ENCODE assay signal across 9 mouse cellular contexts in genomic region chr6:40346959-40347771, GRCm38 (mm10). TPM values are rescaled to one million over a fixed set of nuclear protein-coding genes. Genes with fewer than 3 reads are reported as not detected.
DNase-seq lines count a peak whose midpoint lies in the region; ATAC-seq lines count a peak whose summit lies in the region.
"Had no signal": no experiment of that assay in that cellular context is flagged by ENCODE, and none has a peak within 500 bp of the region (broad histone marks: within the 10 kb centered on the region; RNA-seq: fewer than 3 reads in every experiment).

No protein-coding gene starts in this region.

- H3K9ac ChIP-seq in hindbrain, embryonic 13.5 days = no peak overlapping the region

- no peak overlapping the region for H3K27ac ChIP-seq in hindbrain, embryonic 13.5 days
- H3K27ac ChIP-seq in hindbrain, embryonic 10.5 days = no peak overlapping the region

- DNase-seq in hindbrain, embryonic 10.5 days (ENCODE audit: low spot score) = no peak
- DNase-seq in MEL-GATA-1-ER (ENCODE audit: extremely low read depth, low read depth) = peak; percentile 29
- peak; percentile 31 for DNase-seq in kidney, postnatal 14 days
- DNase-seq in lung, postnatal 14 days = peak; percentile 55
- no peak for DNase-seq in spleen, postnatal 4 days (ENCODE audit: low spot score in 2 of 2)
- no peak for DNase-seq in adrenal gland, postnatal 36 days

- peaks cover 6% of the 10 kb centered on the region for H3K36me3 ChIP-seq in hindbrain, embryonic 13.5 days
- peaks cover 36% of the 10 kb centered on the region for H3K36me3 ChIP-seq in hindbrain, embryonic 10.5 days

- no peaks in the 10 kb centered on the region for H3K4me1 ChIP-seq in hindbrain, embryonic 13.5 days (replicated peaks)
- no peaks in the 10 kb centered on the region for H3K4me1 ChIP-seq in hindbrain, embryonic 10.5 days (replicated peaks)

- H3K27me3 ChIP-seq in hindbrain, embryonic 13.5 days = no peaks in the 10 kb centered on the region
- H3K27me3 ChIP-seq in hindbrain, embryonic 10.5 days (ENCODE audit: insufficient read depth, poor library complexity, severe bottlenecking) = no peaks in the 10 kb centered on the region

- H3K4me3 ChIP-seq in hindbrain, embryonic 13.5 days = no peak overlapping the region
- no peak overlapping the region for H3K4me3 ChIP-seq in hindbrain, embryonic 10.5 days
- H3K4me3 ChIP-seq: erythroblast, embryonic 14.5 days had no signal

- no peak overlapping the region for H3K4me2 ChIP-seq in hindbrain, embryonic 13.5 days

- H3K9me3 ChIP-seq in hindbrain, embryonic 13.5 days = no peaks in the 10 kb centered on the region
- H3K9me3 ChIP-seq in hindbrain, embryonic 10.5 days = no peaks in the 10 kb centered on the region

- WGBS in hindbrain, embryonic 13.5 days = 81% methylated on average over 10 of the region's 10 CpGs
- WGBS in hindbrain, embryonic 10.5 days = 91% methylated on average over 10 of the region's 10 CpGs

- 0 out of 2 replicates have a peak, but pooled peaks have one; percentile 49 for ATAC-seq in hindbrain, embryonic 13.5 days (ENCODE audit: low FRiP score)
- peak; percentile 81 for ATAC-seq in frontal cortex, adult (ENCODE audit: low TSS enrichment)

RNA-seq across cellular contexts. Expression of gene Agk, which starts 22.2 kb away (rescaled TPM):
- polyA plus RNA-seq in hindbrain, embryonic 13.5 days (2015; fragmentation: Nextera tagmentation; extraction: Ambion mirVana) = 40.4 and 41.8 TPM in 2 replicates
- 41.9 and 44.8 TPM in 2 replicates for polyA plus RNA-seq in hindbrain, embryonic 10.5 days (2016; fragmentation: Nextera tagmentation; extraction: Ambion mirVana)
- total RNA-seq in adrenal gland, postnatal 36 days (2021) = 10 to 100 TPM; 23.5 to 43.0 TPM

Comparison
In these comparisons a context has a peak if more than half of its experiments do, and no peak if none do; other contexts are left out.
1. DNase-seq: peak in MEL-GATA-1-ER (single experiment), kidney, postnatal 14 days (single experiment) and lung, postnatal 14 days (single experiment); none in hindbrain, embryonic 10.5 days (single experiment), spleen, postnatal 4 days (0 of 2) and adrenal gland, postnatal 36 days (0 of 2).